Mouse (Mus musculus) megakaryocyte, embryonic 14.5 days (primary cell): ENCODE data around the gene Dnah17.

Source experiments
- FLI1 ChIP-seq: IDR thresholded peaks from 2 replicates; pipeline ENCODE4 v1.6.1; 2012; ENCODE audit warnings: low read length, inconsistent platforms, mixed read lengths
- GATA1 ChIP-seq: IDR thresholded peaks from 3 replicates; pipeline ENCODE4 v1.6.1; 2012; ENCODE audit warnings: mixed read lengths, low read length, inconsistent platforms, borderline replicate concordance

GRCm38 (mm10) chr11:117998356-117998755, 132.1 kb downstream of the Dnah17 start:
- no peak for TF ChIP-seq FLI1
- TF ChIP-seq GATA1 = no peak
